Mouse (Mus musculus): Measurements from ENCODE around the gene Rbm20. TPM values are rescaled to one million over a fixed set of nuclear protein-coding genes. Genes with fewer than 3 reads are reported as not detected.

The Rbm20 gene
- total and polyA plus RNA-seq, 3 experiments: 143 to 231 (median 194) TPM

- 37% methylated on average over 7 of the region's 7 CpGs for WGBS
- peaks cover 14% of the 10 kb centered on the region for H3K4me1 ChIP-seq (ENCODE audit: control insufficient read depth, insufficient read depth, low read length)
- DNase-seq: peak in 1 of 2 experiments; percentile 46
- H3K9ac ChIP-seq (ENCODE audit: low read depth, low read length): peak overlapping the region; percentile 42
- peaks cover 18% of the 10 kb centered on the region for H3K36me3 ChIP-seq (ENCODE audit: control insufficient read depth, insufficient read depth, low read length)
- no peak overlapping the region for H3K4me3 ChIP-seq
- intact Hi-C loops (cut with DNase I): loop anchor here (5.0 kb wide), 1 partner anchor 35 kb away; the partner anchor contains the start of gene Rbm20
- no peaks in the 10 kb centered on the region for H3K27me3 ChIP-seq (ENCODE audit: control insufficient read depth, insufficient read depth, low read length)
- peak overlapping the region; percentile 80 for H3K27ac ChIP-seq
- no peaks in the 10 kb centered on the region for H3K79me2 ChIP-seq (replicated peaks; ENCODE audit: control insufficient read depth, insufficient read depth, low read length)
- peak; percentile 43; the same call in 1 of the 2 replicates for TF ChIP-seq POLR2A (IDR thresholded peaks at IDR 0.05; ENCODE audit: insufficient read depth, low read depth, low read length)
- TF ChIP-seq CTCF (IDR thresholded peaks at IDR 0.05): peak; percentile 55
- TF ChIP-seq EP300 (IDR thresholded peaks at IDR 0.05; ENCODE audit: insufficient read depth, low read depth, low read length): peak; percentile 87
Measured at GRCm38 (mm10) chr19:53712297-53713025, 35.4 kb downstream of the Rbm20 start.

DNA sequence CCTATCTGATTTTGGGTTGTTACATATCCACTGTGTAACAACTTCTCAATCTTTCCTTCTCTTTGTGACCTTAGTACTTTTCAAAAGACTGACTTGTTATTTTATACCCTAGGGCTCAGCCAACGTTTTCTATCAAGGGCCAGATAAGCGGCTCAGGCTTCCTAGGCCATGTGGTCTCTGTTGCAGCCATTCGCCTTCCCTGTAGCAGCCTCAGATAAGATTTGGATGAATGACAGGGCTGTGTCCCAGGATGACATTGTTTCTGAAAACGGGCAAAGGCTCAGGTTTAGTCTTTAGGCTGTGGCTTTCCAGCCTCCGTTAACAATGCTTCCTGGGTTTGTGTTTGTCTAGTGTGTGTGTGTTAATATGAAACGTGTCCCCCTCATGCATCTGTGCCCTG lies 36.3 kb downstream of the Rbm20 start:
- peaks cover 18% of the 10 kb centered on the region for H3K36me3 ChIP-seq (ENCODE audit: control insufficient read depth, insufficient read depth, low read length)
- H3K9ac ChIP-seq (ENCODE audit: low read depth, low read length): no peak overlapping the region
- H3K27ac ChIP-seq: peak overlapping the region; percentile 91
- no peak overlapping the region for H3K4me3 ChIP-seq
- TF ChIP-seq POLR2A (IDR thresholded peaks at IDR 0.05; ENCODE audit: insufficient read depth, low read depth, low read length) (peak; percentile 36; the same call in 1 of the 2 replicates), EP300 (IDR thresholded peaks at IDR 0.05; ENCODE audit: insufficient read depth, low read depth, low read length) (peak; percentile 78), CTCF (IDR thresholded peaks at IDR 0.05) (no peak)
- WGBS: 18% methylated on average over 6 of the region's 6 CpGs
- no peaks in the 10 kb centered on the region for H3K27me3 ChIP-seq (ENCODE audit: control insufficient read depth, insufficient read depth, low read length)
- peaks cover 14% of the 10 kb centered on the region for H3K4me1 ChIP-seq (ENCODE audit: control insufficient read depth, insufficient read depth, low read length)
- intact Hi-C loops (cut with DNase I): loop anchor here (5.0 kb wide), 1 partner anchor 36 kb away; the partner anchor contains the start of gene Rbm20
- H3K79me2 ChIP-seq (replicated peaks; ENCODE audit: control insufficient read depth, insufficient read depth, low read length): no peaks in the 10 kb centered on the region; the same call in 1 of the 2 replicates
- DNase-seq: peak in 1 of 2 experiments; percentile 62

GRCm38 (mm10) chr19:53716469-53716868 lies 39.4 kb downstream of the Rbm20 start:
- Histone ChIP-seq H3K27ac (peak overlapping the region; percentile 91), H3K27me3 (ENCODE audit: control insufficient read depth, insufficient read depth, low read length) (no peaks in the 10 kb centered on the region), H3K4me1 (ENCODE audit: control insufficient read depth, insufficient read depth, low read length) (peaks cover 9% of the 10 kb centered on the region), H3K9ac (ENCODE audit: low read depth, low read length) (no peak overlapping the region), H3K79me2 (replicated peaks; ENCODE audit: control insufficient read depth, insufficient read depth, low read length) (no peaks in the 10 kb centered on the region; the same call in 1 of the 2 replicates), H3K36me3 (ENCODE audit: control insufficient read depth, insufficient read depth, low read length) (peaks cover 25% of the 10 kb centered on the region), H3K4me3 (no peak overlapping the region)
- DNase-seq: peak in 1 of 2 experiments; percentile 58
- WGBS: 37% methylated on average over 7 of the region's 7 CpGs
- intact Hi-C loops (cut with DNase I): loop anchor here (5.0 kb wide), 1 partner anchor 36 kb away; no protein-coding TSS in a partner anchor
- peak; percentile 95; the same call in 1 of the 2 replicates for TF ChIP-seq EP300 (IDR thresholded peaks at IDR 0.05; ENCODE audit: insufficient read depth, low read depth, low read length)
- TF ChIP-seq POLR2A (IDR thresholded peaks at IDR 0.05; ENCODE audit: insufficient read depth, low read depth, low read length): 0 out of 2 replicates have a peak, but pooled peaks have one; percentile 35
- no peak for TF ChIP-seq CTCF (IDR thresholded peaks at IDR 0.05)

DNA sequence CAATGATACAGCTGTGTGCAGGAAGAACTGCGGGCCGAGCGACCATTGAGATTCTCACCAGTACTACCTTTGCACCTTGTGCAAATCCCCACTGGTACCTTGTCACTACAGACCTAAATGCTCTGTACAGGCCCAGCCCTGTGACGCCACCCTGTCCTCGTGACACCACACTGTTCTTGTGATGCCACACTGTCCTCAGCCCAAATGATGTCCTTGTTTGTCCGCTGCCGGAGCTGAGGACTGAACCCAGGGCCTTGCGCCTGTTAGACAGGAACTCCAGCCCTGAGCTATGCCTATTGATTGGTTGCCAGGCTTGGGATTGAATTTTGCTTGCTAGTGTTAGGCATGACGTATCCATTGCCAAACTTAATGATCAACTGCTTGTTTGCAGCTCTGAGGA lies 40.3 kb downstream of the Rbm20 start:
- Histone ChIP-seq H3K27ac (peak overlapping the region; percentile 84), H3K27me3 (ENCODE audit: control insufficient read depth, insufficient read depth, low read length) (no peaks in the 10 kb centered on the region), H3K9ac (ENCODE audit: low read depth, low read length) (no peak overlapping the region), H3K36me3 (ENCODE audit: control insufficient read depth, insufficient read depth, low read length) (peaks cover 25% of the 10 kb centered on the region), H3K4me3 (no peak overlapping the region), H3K4me1 (ENCODE audit: control insufficient read depth, insufficient read depth, low read length) (peaks cover 6% of the 10 kb centered on the region; the same call in 1 of the 2 replicates), H3K79me2 (replicated peaks; ENCODE audit: control insufficient read depth, insufficient read depth, low read length) (no peaks in the 10 kb centered on the region; the same call in 1 of the 2 replicates)
- WGBS: 73% methylated on average over 9 of the region's 9 CpGs
- intact Hi-C loops (cut with DNase I): loop anchor here (5.0 kb wide), 1 partner anchor 35 kb away; no protein-coding TSS in a partner anchor
- no peak for DNase-seq
- TF ChIP-seq CTCF (IDR thresholded peaks at IDR 0.05): no peak
- no peak for TF ChIP-seq POLR2A (IDR thresholded peaks at IDR 0.05; ENCODE audit: insufficient read depth, low read depth, low read length)
- TF ChIP-seq EP300 (IDR thresholded peaks at IDR 0.05; ENCODE audit: insufficient read depth, low read depth, low read length): no peak

GRCm38 (mm10) chr19:53722186-53722585 lies 45.1 kb downstream of the Rbm20 start:
- intact Hi-C loops (cut with DNase I): no loop called here
- DNase-seq: no peak
- H3K79me2 ChIP-seq (replicated peaks; ENCODE audit: control insufficient read depth, insufficient read depth, low read length): no peaks in the 10 kb centered on the region; the same call in 1 of the 2 replicates
- no peak for TF ChIP-seq EP300 (IDR thresholded peaks at IDR 0.05; ENCODE audit: insufficient read depth, low read depth, low read length)
- no peak for TF ChIP-seq CTCF (IDR thresholded peaks at IDR 0.05)
- TF ChIP-seq POLR2A (IDR thresholded peaks at IDR 0.05; ENCODE audit: insufficient read depth, low read depth, low read length): no peak
- H3K9ac ChIP-seq (ENCODE audit: low read depth, low read length): no peak overlapping the region
- no peak overlapping the region for H3K4me3 ChIP-seq
- H3K4me1 ChIP-seq (ENCODE audit: control insufficient read depth, insufficient read depth, low read length): peaks cover 8% of the 10 kb centered on the region; the same call in 1 of the 2 replicates
- 69% methylated on average over 5 of the region's 5 CpGs for WGBS
- peaks cover 15% of the 10 kb centered on the region for H3K36me3 ChIP-seq (ENCODE audit: control insufficient read depth, insufficient read depth, low read length)
- no peaks in the 10 kb centered on the region for H3K27me3 ChIP-seq (ENCODE audit: control insufficient read depth, insufficient read depth, low read length)
- H3K27ac ChIP-seq: peak overlapping the region; percentile 5; the same call in 1 of the 2 replicates

Data from heart, adult 2 months (tissue).